8 mouse cellular contexts compared by ENCODE assay signal in genomic region chr7:127778350-127778749, GRCm38 (mm10). TPM values are rescaled to one million over a fixed set of nuclear protein-coding genes. Genes with fewer than 3 reads are reported as not detected.
DNase-seq lines count a peak whose midpoint lies in the region; ATAC-seq lines count a peak whose summit lies in the region.

No protein-coding gene starts in this region.

- no peak for DNase-seq in heart, adult 9 months (ENCODE audit: low spot score in 2 of 2)
- DNase-seq in cerebellum, adult 8-10 months: peak; percentile 43
- DNase-seq in hindbrain, embryonic 11.5 days (ENCODE audit: low spot score): no peak
- DNase-seq in layer of hippocampus, postnatal 14 days (ENCODE audit: low spot score in 2 of 2): no peak
- DNase-seq in adrenal gland, postnatal 25 days: no peak
- no peak for DNase-seq in testis, postnatal 10 days (ENCODE audit: low spot score)

- H3K4me3 ChIP-seq in heart, embryonic 14.5 days (ENCODE audit: control insufficient read depth in 1 of 2, insufficient read depth in 1 of 2, low read depth in 1 of 2, low read length in 2 of 2): peak overlapping the region; percentile 85 to 92
- H3K4me3 ChIP-seq in hindbrain, embryonic 11.5 days (ENCODE audit: low read depth, low read length): peak overlapping the region; percentile 93
- peak overlapping the region; percentile 99 for H3K4me3 ChIP-seq in midbrain, embryonic 12.5 days

- peaks cover 47% of the 10 kb centered on the region for H3K36me3 ChIP-seq in heart, embryonic 14.5 days (ENCODE audit: control insufficient read depth, insufficient read depth, low read length)
- H3K36me3 ChIP-seq in hindbrain, embryonic 11.5 days (ENCODE audit: control insufficient read depth, insufficient read depth, low read length): peaks cover 5% of the 10 kb centered on the region; the same call in 1 of the 2 replicates
- H3K36me3 ChIP-seq in midbrain, embryonic 12.5 days: peaks cover 49% of the 10 kb centered on the region

- H3K27ac ChIP-seq in heart, embryonic 14.5 days (replicated peaks in 1 of 2; ENCODE audit: control insufficient read depth in 1 of 2, insufficient read depth in 1 of 2, low read depth in 2 of 2, low read length in 2 of 2): no peak overlapping the region
- H3K27ac ChIP-seq in hindbrain, embryonic 11.5 days (ENCODE audit: low read depth, low read length): no peak overlapping the region
- H3K27ac ChIP-seq in midbrain, embryonic 12.5 days (replicated peaks): 0 out of 2 replicates have a peak overlapping the region, but pooled peaks have one; percentile 97

- 81% methylated on average over 4 of the region's 4 CpGs for WGBS in heart, embryonic 14.5 days
- WGBS in hindbrain, embryonic 11.5 days: 84% methylated on average over 4 of the region's 4 CpGs
- 83% methylated on average over 4 of the region's 4 CpGs for WGBS in midbrain, embryonic 12.5 days

- H3K27me3 ChIP-seq in heart, embryonic 14.5 days (ENCODE audit: control insufficient read depth, insufficient read depth, low read length): no peaks in the 10 kb centered on the region
- no peaks in the 10 kb centered on the region for H3K27me3 ChIP-seq in hindbrain, embryonic 11.5 days (ENCODE audit: control insufficient read depth, insufficient read depth, low read length)
- no peaks in the 10 kb centered on the region for H3K27me3 ChIP-seq in midbrain, embryonic 12.5 days

- ATAC-seq in heart, embryonic 14.5 days (ENCODE audit: insufficient number of reproducible peaks, insufficient read depth, low FRiP score, low read depth): no peak
- no peak for ATAC-seq in hindbrain, embryonic 11.5 days (ENCODE audit: low FRiP score)
- ATAC-seq in midbrain, embryonic 12.5 days (ENCODE audit: low FRiP score, low read depth): no peak

- H3K9ac ChIP-seq in heart, embryonic 14.5 days (ENCODE audit: low read length): peak overlapping the region; percentile 96
- H3K9ac ChIP-seq in hindbrain, embryonic 11.5 days (ENCODE audit: low read depth, low read length): peak overlapping the region; percentile 90
- peak overlapping the region; percentile 95 for H3K9ac ChIP-seq in midbrain, embryonic 12.5 days (replicated peaks)

- peak overlapping the region; percentile 87 for H3K4me2 ChIP-seq in heart, embryonic 14.5 days (ENCODE audit: low read length)
- H3K4me2 ChIP-seq in hindbrain, embryonic 11.5 days (replicated peaks; ENCODE audit: low read depth, low read length): peak overlapping the region; percentile 80
- H3K4me2 ChIP-seq in midbrain, embryonic 12.5 days (replicated peaks): peak overlapping the region; percentile 80

- peaks cover 4 to 9% of the 10 kb centered on the region in 2 experiments; a peak in 3 of 4 replicates for H3K4me1 ChIP-seq in heart, embryonic 14.5 days (ENCODE audit: control insufficient read depth in 2 of 2, insufficient read depth in 2 of 2, low read length in 2 of 2)
- peaks cover 5% of the 10 kb centered on the region; the same call in 1 of the 2 replicates for H3K4me1 ChIP-seq in hindbrain, embryonic 11.5 days (replicated peaks; ENCODE audit: control insufficient read depth, insufficient read depth, low read length)
- peaks cover 14% of the 10 kb centered on the region for H3K4me1 ChIP-seq in midbrain, embryonic 12.5 days

- no peaks in the 10 kb centered on the region for H3K9me3 ChIP-seq in heart, embryonic 14.5 days (ENCODE audit: control insufficient read depth, low read length)
- H3K9me3 ChIP-seq in hindbrain, embryonic 11.5 days (ENCODE audit: control insufficient read depth, low read length): no peaks in the 10 kb centered on the region
- H3K9me3 ChIP-seq in midbrain, embryonic 12.5 days: no peaks in the 10 kb centered on the region

RNA-seq across cellular contexts. Expression of gene Setd1a, which starts 1.9 kb away (rescaled TPM):
- polyA plus RNA-seq in heart, embryonic 14.5 days (2014; fragmentation: Nextera tagmentation; extraction: Ambion mirVana): 15.0 and 16.5 TPM in 2 replicates
- polyA plus RNA-seq in hindbrain, embryonic 11.5 days (2014; fragmentation: Nextera tagmentation; extraction: Ambion mirVana): 21.3 and 22.4 TPM in 2 replicates
- polyA plus RNA-seq in midbrain, embryonic 12.5 days (2016; fragmentation: Nextera tagmentation; extraction: Ambion mirVana): 22.9 and 23.7 TPM in 2 replicates
- total RNA-seq in layer of hippocampus, postnatal 14 days (2021): 10 to 100 TPM; 38.2 to 41.8 TPM
- total RNA-seq in adrenal gland, postnatal 25 days (2021): 36.9 and 49.8 TPM in 2 replicates

RNA-seq across cellular contexts. Expression of gene Gm49388, which starts 7.1 kb away (rescaled TPM):
- polyA plus RNA-seq in heart, embryonic 14.5 days (2014; fragmentation: Nextera tagmentation; extraction: Ambion mirVana): not detected in 2 replicates
- polyA plus RNA-seq in hindbrain, embryonic 11.5 days (2014; fragmentation: Nextera tagmentation; extraction: Ambion mirVana): not detected in 2 replicates
- polyA plus RNA-seq in midbrain, embryonic 12.5 days (2016; fragmentation: Nextera tagmentation; extraction: Ambion mirVana): not detected in 2 replicates
- total RNA-seq in layer of hippocampus, postnatal 14 days (2021): 1 to 10 TPM; 4.1 to 4.7 TPM
- total RNA-seq in adrenal gland, postnatal 25 days (2021): 4.4 and 6.9 TPM in 2 replicates

RNA-seq across cellular contexts. Expression of gene Orai3, which starts 8.7 kb away (rescaled TPM):
- polyA plus RNA-seq in heart, embryonic 14.5 days (2014; fragmentation: Nextera tagmentation; extraction: Ambion mirVana): 15.7 and 17.7 TPM in 2 replicates
- polyA plus RNA-seq in hindbrain, embryonic 11.5 days (2014; fragmentation: Nextera tagmentation; extraction: Ambion mirVana): 6.7 and 8.5 TPM in 2 replicates
- 6.2 and 8.1 TPM in 2 replicates for polyA plus RNA-seq in midbrain, embryonic 12.5 days (2016; fragmentation: Nextera tagmentation; extraction: Ambion mirVana)
- 10 to 100 TPM; 22.4 to 22.7 TPM for total RNA-seq in layer of hippocampus, postnatal 14 days (2021)
- 31.5 and 37.2 TPM in 2 replicates for total RNA-seq in adrenal gland, postnatal 25 days (2021)

RNA-seq across cellular contexts. Expression of gene Hsd3b7, which starts 22.1 kb away (rescaled TPM):
- polyA plus RNA-seq in heart, embryonic 14.5 days (2014; fragmentation: Nextera tagmentation; extraction: Ambion mirVana): 20.4 and 22.2 TPM in 2 replicates
- 7.6 and 7.8 TPM in 2 replicates for polyA plus RNA-seq in hindbrain, embryonic 11.5 days (2014; fragmentation: Nextera tagmentation; extraction: Ambion mirVana)
- polyA plus RNA-seq in midbrain, embryonic 12.5 days (2016; fragmentation: Nextera tagmentation; extraction: Ambion mirVana): 8.1 and 8.3 TPM in 2 replicates
- total RNA-seq in layer of hippocampus, postnatal 14 days (2021): 1 to 10 TPM; 5.9 to 6.6 TPM
- 49.1 and 66.2 TPM in 2 replicates for total RNA-seq in adrenal gland, postnatal 25 days (2021)

RNA-seq across cellular contexts. Expression of gene Fbxl19, which starts 34.0 kb away (rescaled TPM):
- polyA plus RNA-seq in heart, embryonic 14.5 days (2014; fragmentation: Nextera tagmentation; extraction: Ambion mirVana): 0.93 and 1.5 TPM in 2 replicates
- polyA plus RNA-seq in hindbrain, embryonic 11.5 days (2014; fragmentation: Nextera tagmentation; extraction: Ambion mirVana): 6.2 and 10.7 TPM in 2 replicates
- polyA plus RNA-seq in midbrain, embryonic 12.5 days (2016; fragmentation: Nextera tagmentation; extraction: Ambion mirVana): 10.7 and 11.1 TPM in 2 replicates
- total RNA-seq in layer of hippocampus, postnatal 14 days (2021): 10 to 100 TPM; 73.0 to 73.5 TPM
- 18.3 and 18.5 TPM in 2 replicates for total RNA-seq in adrenal gland, postnatal 25 days (2021)
